Mouse (Mus musculus) myocyte (in vitro differentiated cells): ENCODE measurements around the gene 6330409D20Rik.

Source experiments
- MYOG ChIP-seq, 3 experiments: IDR thresholded peaks; one replicate each; pipeline ENCODE4 v1.6.1; 2011; ENCODE audit warnings: control low read depth in 2 of 3, low read depth in 2 of 3, mild to moderate bottlenecking in 2 of 3; ENCODE audit not compliant: insufficient read length in 2 of 3, control insufficient read depth in 1 of 3, insufficient read depth in 1 of 3
- POLR2A ChIP-seq: IDR thresholded peaks from one replicate; pipeline ENCODE4 v1.6.1; 2011; ENCODE audit warnings: low read depth, mild to moderate bottlenecking, control low read depth, moderate library complexity; ENCODE audit not compliant: insufficient read length
- TCF12 ChIP-seq: IDR thresholded peaks from one replicate; pipeline ENCODE4 v1.6.1; 2011; ENCODE audit warnings: mild to moderate bottlenecking, control low read depth; ENCODE audit not compliant: poor library complexity, insufficient read depth, severe bottlenecking
- USF1 ChIP-seq: IDR thresholded peaks from one replicate; pipeline ENCODE4 v1.6.1; 2011; ENCODE audit warnings: low read depth, mild to moderate bottlenecking, control low read depth, moderate library complexity

DNA sequence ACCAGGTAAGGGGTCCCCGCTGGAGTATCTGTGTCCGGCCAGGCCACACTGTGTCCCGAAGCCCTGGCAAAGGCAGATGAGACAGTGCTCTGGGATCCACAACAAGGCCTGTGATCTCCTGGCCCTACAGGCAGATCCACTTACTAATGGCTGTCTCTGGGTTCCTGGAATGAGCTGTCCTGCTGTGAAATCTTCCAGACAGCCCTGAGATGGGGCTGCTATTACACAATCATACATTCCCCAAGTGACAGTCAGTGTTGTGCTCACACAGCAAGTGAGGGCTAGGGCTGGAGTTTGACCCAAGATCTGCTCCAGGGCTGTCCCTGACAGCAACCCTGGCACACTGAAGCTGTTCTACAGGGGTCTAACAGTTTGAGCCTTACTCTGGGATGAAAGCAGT is 55.0 kb downstream of the 6330409D20Rik start:
- TF ChIP-seq POLR2A (no peak), TCF12 (no peak), MYOG (IDR thresholded peaks at IDR 0.05; ENCODE audit: control insufficient read depth in 1 of 3, insufficient read depth in 1 of 3, insufficient read length in 2 of 3, low read depth in 2 of 3) (no peak), USF1 (no peak)
